Comparison of ENCODE assay signal across 14 mouse cellular contexts in genomic region chr11:80077784-80078545, GRCm38 (mm10). TPM values are rescaled to one million over a fixed set of nuclear protein-coding genes. Genes with fewer than 3 reads are reported as not detected.
DNase-seq lines count a peak whose midpoint lies in the region; ATAC-seq and TF ChIP-seq lines count a peak whose summit lies in the region.
"Had no signal": no experiment of that assay in that cellular context is flagged by ENCODE, and none has a peak within 500 bp of the region (broad histone marks: within the 10 kb centered on the region; RNA-seq: fewer than 3 reads in every experiment).

No protein-coding gene starts in this region.

- H3K36me3 ChIP-seq in heart, embryonic 13.5 days, result peaks cover 14% of the 10 kb centered on the region; the same call in 1 of the 2 replicates
- no peaks in the 10 kb centered on the region; the same call in 1 of the 2 replicates for H3K36me3 ChIP-seq in heart, embryonic 12.5 days
- peaks cover 45% of the 10 kb centered on the region for H3K36me3 ChIP-seq in liver, embryonic 15.5 days (replicated peaks)
- H3K36me3 ChIP-seq: limb, embryonic 15.5 days; neural tube, embryonic 12.5 days had no signal

- peak; percentile 53 for DNase-seq in CD4-positive helper T cell, adult 2 months (ENCODE audit: low read depth, low spot score)
- DNase-seq in T-cell, adult 2 months (ENCODE audit: low spot score), result peak; percentile 44
- DNase-seq in left cerebral cortex, adult 2 months (ENCODE audit: extremely low spot score in 1 of 2, low spot score in 2 of 2), result no peak
- no peak for DNase-seq in left cerebral cortex, adult 9 months (ENCODE audit: low spot score in 2 of 2)
- DNase-seq: adrenal gland, postnatal 25 days; cerebellum, adult 18-20 months; heart, postnatal 36 days; kidney, postnatal 10 days; midbrain, embryonic 14.5 days had no signal

- H3K9me3 ChIP-seq in heart, embryonic 13.5 days, result no peaks in the 10 kb centered on the region
- no peaks in the 10 kb centered on the region for H3K9me3 ChIP-seq in heart, embryonic 12.5 days (replicated peaks)
- no peaks in the 10 kb centered on the region for H3K9me3 ChIP-seq in liver, embryonic 15.5 days (replicated peaks)
- H3K9me3 ChIP-seq: limb, embryonic 15.5 days; neural tube, embryonic 12.5 days had no signal

- H3K9ac ChIP-seq in heart, embryonic 13.5 days, result no peak overlapping the region
- H3K9ac ChIP-seq in heart, embryonic 12.5 days, result no peak overlapping the region
- peak overlapping the region; percentile 37 for H3K9ac ChIP-seq in liver, embryonic 15.5 days
- H3K9ac ChIP-seq: limb, embryonic 15.5 days; neural tube, embryonic 12.5 days had no signal

- H3K4me1 ChIP-seq in heart, embryonic 13.5 days, result peaks cover 28% of the 10 kb centered on the region
- peaks cover 19% of the 10 kb centered on the region for H3K4me1 ChIP-seq in heart, embryonic 12.5 days (replicated peaks)
- H3K4me1 ChIP-seq in liver, embryonic 15.5 days (replicated peaks), result peaks cover 75% of the 10 kb centered on the region

- ATAC-seq in heart, embryonic 13.5 days (ENCODE audit: extremely low read depth, insufficient number of reproducible peaks, low FRiP score, low TSS enrichment), result no peak
- no peak for ATAC-seq in heart, embryonic 12.5 days (ENCODE audit: insufficient number of reproducible peaks, low FRiP score)
- no peak for ATAC-seq in liver, embryonic 15.5 days (ENCODE audit: insufficient read depth)

- 68% methylated on average over 13 of the region's 14 CpGs for WGBS in heart, embryonic 13.5 days
- WGBS in heart, embryonic 12.5 days, result 67% methylated on average over 14 of the region's 14 CpGs
- 48% methylated on average over 14 of the region's 14 CpGs for WGBS in liver, embryonic 15.5 days (ENCODE audit: insufficient replicate concordance)

- no peak overlapping the region for H3K27ac ChIP-seq in heart, embryonic 13.5 days (replicated peaks)
- no peak overlapping the region for H3K27ac ChIP-seq in heart, embryonic 12.5 days (ENCODE audit: poor library complexity, severe bottlenecking)
- peak overlapping the region; percentile 71 for H3K27ac ChIP-seq in liver, embryonic 15.5 days (replicated peaks)
- no peak overlapping the region for H3K27ac ChIP-seq in left cerebral cortex, adult 2 months
- H3K27ac ChIP-seq: limb, embryonic 15.5 days; neural tube, embryonic 12.5 days had no signal

- no peak overlapping the region; the same call in 1 of the 2 replicates for H3K4me3 ChIP-seq in heart, embryonic 13.5 days
- no peak overlapping the region for H3K4me3 ChIP-seq in heart, embryonic 12.5 days
- H3K4me3 ChIP-seq in liver, embryonic 15.5 days (replicated peaks), result peak overlapping the region; percentile 100
- H3K4me3 ChIP-seq in left cerebral cortex, adult 2 months, result no peak overlapping the region; the same call in 1 of the 2 replicates
- H3K4me3 ChIP-seq: limb, embryonic 15.5 days; neural tube, embryonic 12.5 days had no signal

- no peak for TF ChIP-seq CTCF in left cerebral cortex, adult 2 months (IDR thresholded peaks at IDR 0.05)

- H3K4me2 ChIP-seq in heart, embryonic 13.5 days, result peak overlapping the region; percentile 76
- no peak overlapping the region for H3K4me2 ChIP-seq in heart, embryonic 12.5 days
- H3K4me2 ChIP-seq in liver, embryonic 15.5 days, result peak overlapping the region; percentile 74
- H3K4me2 ChIP-seq: limb, embryonic 15.5 days; neural tube, embryonic 12.5 days had no signal

- intact Hi-C loops in left cerebral cortex, adult 2 months (cut with DNase I), result no loop called here

- H3K27me3 ChIP-seq in heart, embryonic 13.5 days (replicated peaks), result no peaks in the 10 kb centered on the region
- no peaks in the 10 kb centered on the region for H3K27me3 ChIP-seq in heart, embryonic 12.5 days (replicated peaks)
- no peaks in the 10 kb centered on the region for H3K27me3 ChIP-seq in liver, embryonic 15.5 days
- H3K27me3 ChIP-seq: limb, embryonic 15.5 days; neural tube, embryonic 12.5 days had no signal

RNA-seq across cellular contexts. Expression of gene Crlf3, which starts 2.8 kb away (rescaled TPM):
- 30.2 and 35.1 TPM in 2 replicates for polyA plus RNA-seq in heart, embryonic 13.5 days (2015; fragmentation: Nextera tagmentation; extraction: Ambion mirVana)
- 40.1 and 43.5 TPM in 2 replicates for polyA plus RNA-seq in heart, embryonic 12.5 days (2016; fragmentation: Nextera tagmentation; extraction: Ambion mirVana)
- 106 and 115 TPM in 2 replicates for polyA plus RNA-seq in liver, embryonic 15.5 days (2015; fragmentation: Nextera tagmentation; extraction: Ambion mirVana)
- total RNA-seq in left cerebral cortex, adult 2 months (2021), result 10 to 100 TPM; 12.3 to 15.4 TPM

RNA-seq across cellular contexts. Expression of gene Atad5, which starts 11.2 kb away (rescaled TPM):
- polyA plus RNA-seq in heart, embryonic 13.5 days (2015; fragmentation: Nextera tagmentation; extraction: Ambion mirVana), result 5.5 and 5.7 TPM in 2 replicates
- polyA plus RNA-seq in heart, embryonic 12.5 days (2016; fragmentation: Nextera tagmentation; extraction: Ambion mirVana), result 6.9 and 8.3 TPM in 2 replicates
- polyA plus RNA-seq in liver, embryonic 15.5 days (2015; fragmentation: Nextera tagmentation; extraction: Ambion mirVana), result 9.1 and 9.4 TPM in 2 replicates
- total RNA-seq in left cerebral cortex, adult 2 months (2021), result 1 to 10 TPM; 3.1 to 3.6 TPM

Comparison
In these comparisons a context has a peak if more than half of its experiments do, and no peak if none do; other contexts are left out.
1. DNase-seq: peak in CD4-positive helper T cell, adult 2 months (single experiment) and T-cell, adult 2 months (single experiment); none in left cerebral cortex, adult 2 months (0 of 2) and left cerebral cortex, adult 9 months (0 of 2).